Mouse (Mus musculus) liver, adult 2 months (tissue): ENCODE results near the gene Gnb1l.

Experiments used
- CTCF ChIP-seq: fragments of 200-500 bp; IDR thresholded peaks from 2 replicates; pipeline ENCODE4 v1.5.1; 2011; ENCODE audit warnings: low read depth, low read length, control low read depth
- POLR2A ChIP-seq: fragments of 200-500 bp; IDR thresholded peaks from 2 replicates; pipeline ENCODE4 v1.6.1; 2011; ENCODE audit warnings: low read length, control low read depth; ENCODE audit not compliant: insufficient read depth; ENCODE audit errors: extremely low read depth

DNA sequence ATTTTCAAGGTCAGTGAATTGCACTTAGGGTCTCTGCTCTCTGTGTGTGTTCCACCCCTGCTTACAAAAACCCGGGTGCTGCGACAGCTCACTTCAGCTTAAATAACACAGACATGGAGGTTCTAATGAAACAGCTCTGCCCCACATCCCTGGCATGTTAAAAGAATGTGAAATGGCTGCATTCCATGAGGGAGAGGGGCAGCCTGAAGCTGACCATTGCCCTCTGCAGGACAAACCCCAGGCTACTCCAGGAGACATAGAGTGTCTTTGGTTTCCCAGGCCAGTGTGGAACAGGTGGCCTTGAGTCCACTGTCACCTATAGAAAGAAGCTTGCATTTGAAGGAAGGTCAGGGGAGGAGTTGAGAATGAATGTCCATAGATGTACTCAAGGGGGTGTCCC is 81.9 kb downstream of the Gnb1l start:
- TF ChIP-seq CTCF (no peak), POLR2A (no peak)
